Mouse (Mus musculus) bone marrow, adult 2 months (tissue): Measurements from ENCODE around the gene Gm45213.

Experiments used
- CTCF ChIP-seq: fragments of 200-500 bp; IDR thresholded peaks from 2 replicates; pipeline ENCODE4 v1.5.1; 2011; ENCODE audit warnings: low read length, control low read depth; ENCODE audit not compliant: control insufficient read depth, insufficient read depth
- POLR2A ChIP-seq: fragments of 200-500 bp; IDR thresholded peaks from 2 replicates; pipeline ENCODE4 v1.6.1; 2011; ENCODE audit warnings: low read depth, mild to moderate bottlenecking, control low read depth, low read length, borderline replicate concordance; ENCODE audit not compliant: control insufficient read depth

GRCm38 (mm10) chr7:66105771-66106170, 62.4 kb downstream of the Gm45213 start:
- no peak for TF ChIP-seq CTCF
- TF ChIP-seq POLR2A, result no peak
